Mouse (Mus musculus): ENCODE measurements around the gene Lect2.

Lect2 gene

GRCm38 (mm10) chr13:56548401-56548800 is at the start of gene Lect2:
TSS of gene Lect2 (minus strand) at chr13:56548502.
- DNase-seq (ENCODE audit: low read depth, low spot score), result no peak

DNA sequence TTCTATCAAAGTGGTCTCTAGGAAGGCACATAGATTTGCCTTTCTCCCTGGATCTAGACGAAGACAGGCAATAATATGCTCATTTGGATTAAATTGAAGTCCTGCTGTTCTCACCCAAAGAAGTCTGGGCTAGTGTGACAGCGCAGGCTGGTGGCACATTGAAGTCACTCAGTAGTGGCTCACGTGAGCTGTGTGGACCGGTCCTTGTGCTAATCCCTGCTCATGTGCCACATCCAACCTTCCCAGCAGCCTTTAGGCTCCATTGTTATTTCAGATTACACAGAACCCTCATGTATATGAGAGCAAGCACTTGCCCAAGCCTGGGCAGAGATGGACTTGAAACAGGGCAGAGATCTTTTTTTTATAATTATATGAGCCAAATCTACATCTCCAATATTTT is 49.0 kb upstream of the Lect2 start:
- no peak for DNase-seq (ENCODE audit: low read depth, low spot score)

DNA sequence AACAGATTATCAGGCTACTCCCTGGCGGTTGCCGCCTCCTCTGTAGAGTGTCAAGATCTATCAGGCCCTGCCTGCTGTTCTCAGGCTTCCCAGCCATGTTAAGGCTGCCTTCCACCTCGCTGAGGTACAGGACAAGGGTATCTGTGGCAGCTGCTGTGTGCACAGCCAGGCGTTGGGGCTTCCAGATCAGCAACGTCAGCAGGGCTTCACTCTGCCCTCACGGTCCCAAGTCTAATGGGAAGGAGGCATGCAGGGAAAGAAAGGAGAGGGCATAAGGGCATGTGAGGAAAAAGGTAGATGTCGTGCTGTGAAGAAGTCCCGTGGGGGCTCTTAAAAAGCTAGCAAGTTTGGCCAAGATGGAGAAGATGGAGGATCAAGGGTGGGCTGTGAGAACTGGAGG is 46.9 kb upstream of the Lect2 start:
- DNase-seq (ENCODE audit: low read depth, low spot score), result no peak

DNA sequence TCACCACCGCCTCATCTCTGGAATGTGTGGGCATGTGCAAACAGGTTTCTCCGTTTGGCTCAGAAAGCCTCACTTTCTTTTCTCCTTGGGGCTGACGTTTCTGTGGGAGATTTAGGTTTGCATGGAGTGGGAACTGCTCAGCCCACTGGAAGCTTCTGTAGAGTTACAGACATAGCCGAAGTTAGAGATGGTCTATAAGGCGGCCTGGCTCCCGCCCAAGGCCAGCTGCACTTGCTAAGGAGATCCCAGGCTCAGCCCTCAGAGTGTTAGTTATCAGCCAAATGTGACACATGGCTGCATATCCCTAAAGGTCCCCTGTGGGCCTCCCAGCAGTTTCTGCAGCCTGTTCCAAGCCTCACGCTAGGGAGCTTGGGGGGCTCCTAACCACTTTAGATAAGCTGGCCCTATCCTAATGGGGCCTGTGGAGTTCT is 45.7 kb upstream of the Lect2 start:
- no peak for DNase-seq (ENCODE audit: low read depth, low spot score)

GRCm38 (mm10) chr13:56593196-56593595 is 44.9 kb upstream of the Lect2 start:
- DNase-seq (ENCODE audit: low read depth, low spot score), result no peak

- DNase-seq (ENCODE audit: low read depth, low spot score), result no peak
Observed at GRCm38 (mm10) chr13:56591939-56592338, 43.6 kb upstream of the Lect2 start.

- DNase-seq (ENCODE audit: low read depth, low spot score), result no peak
Observed at GRCm38 (mm10) chr13:56591191-56591590, 42.9 kb upstream of the Lect2 start.

DNA sequence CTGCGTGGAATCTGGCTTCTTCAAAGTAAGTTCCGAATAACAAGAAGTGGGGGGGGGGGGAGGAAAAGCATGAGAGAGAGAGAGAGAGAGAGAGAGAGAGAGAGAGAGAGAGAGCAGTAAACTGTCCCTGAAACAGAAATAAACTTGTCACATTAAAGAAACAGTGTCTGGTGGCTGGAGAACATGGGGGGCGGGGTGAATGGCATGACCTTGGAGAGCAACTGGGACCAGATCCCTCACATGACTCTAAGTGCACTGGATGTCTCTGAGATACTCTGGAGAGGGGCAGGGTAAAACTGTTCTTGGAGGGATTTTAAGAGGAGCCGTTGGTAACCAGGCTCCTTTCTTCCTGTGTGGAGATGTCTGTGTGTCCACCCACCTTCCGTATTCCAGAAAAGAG is 41.9 kb upstream of the Lect2 start:
- no peak for DNase-seq (ENCODE audit: low read depth, low spot score)

DNA sequence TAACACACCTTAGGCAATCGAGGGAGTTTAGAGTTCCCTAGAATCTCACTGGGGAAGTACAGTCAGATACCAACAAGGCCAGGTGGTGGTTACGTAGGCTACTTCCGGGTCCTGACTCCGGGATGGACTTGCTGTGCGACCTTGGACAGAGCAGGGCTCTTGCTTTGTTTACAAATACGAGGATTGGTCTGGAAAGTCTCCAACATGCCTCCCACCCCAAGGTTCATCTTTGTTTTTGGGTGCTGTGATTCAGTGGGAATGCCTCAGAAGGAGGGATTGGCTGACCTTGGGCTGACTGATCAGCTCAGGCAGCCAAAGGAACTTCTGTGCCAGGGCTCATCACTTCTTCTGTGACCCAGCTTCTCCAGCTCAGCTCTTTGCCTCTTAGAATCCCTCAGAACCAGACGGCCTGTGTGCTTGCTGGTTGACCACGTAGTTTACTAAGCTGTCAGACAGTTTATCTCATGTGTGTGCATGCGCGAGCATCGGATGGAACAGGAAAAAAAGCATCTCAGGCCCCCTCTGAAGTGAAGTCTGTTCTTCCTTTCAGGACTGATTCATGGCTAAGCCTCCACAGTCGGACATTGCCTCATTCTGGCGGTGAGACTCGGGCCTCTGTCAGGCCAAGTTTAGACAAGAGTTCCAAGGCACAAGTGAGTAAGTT is 40.3 kb upstream of the Lect2 start:
- no peak for DNase-seq (ENCODE audit: low read depth, low spot score)

- DNase-seq (ENCODE audit: low read depth, low spot score), result no peak
Observed at GRCm38 (mm10) chr13:56586046-56586445, 37.7 kb upstream of the Lect2 start.

DNA sequence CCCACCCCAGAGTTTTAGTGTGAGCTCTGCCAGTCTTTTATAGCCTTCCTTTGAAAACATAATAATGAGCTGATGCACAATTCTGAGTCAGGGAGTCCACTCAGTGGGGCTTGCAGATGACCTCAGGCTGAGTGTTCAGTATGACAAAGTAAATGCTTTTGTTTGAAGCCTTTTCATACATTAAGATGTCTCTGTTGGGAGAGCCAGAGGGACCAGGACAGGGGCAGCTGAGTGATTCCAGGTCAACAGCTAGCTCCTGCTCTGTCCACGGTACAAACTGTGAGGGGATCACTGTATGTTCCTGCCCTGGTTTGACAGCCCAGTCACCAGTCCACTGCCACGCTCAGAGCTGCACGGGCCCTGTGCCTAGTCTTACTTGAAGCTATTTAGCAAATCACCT is 34.4 kb upstream of the Lect2 start:
- DNase-seq (ENCODE audit: low read depth, low spot score), result no peak

- no peak for DNase-seq (ENCODE audit: low read depth, low spot score)
Observed at GRCm38 (mm10) chr13:56581961-56582434, 33.7 kb upstream of the Lect2 start.

DNA sequence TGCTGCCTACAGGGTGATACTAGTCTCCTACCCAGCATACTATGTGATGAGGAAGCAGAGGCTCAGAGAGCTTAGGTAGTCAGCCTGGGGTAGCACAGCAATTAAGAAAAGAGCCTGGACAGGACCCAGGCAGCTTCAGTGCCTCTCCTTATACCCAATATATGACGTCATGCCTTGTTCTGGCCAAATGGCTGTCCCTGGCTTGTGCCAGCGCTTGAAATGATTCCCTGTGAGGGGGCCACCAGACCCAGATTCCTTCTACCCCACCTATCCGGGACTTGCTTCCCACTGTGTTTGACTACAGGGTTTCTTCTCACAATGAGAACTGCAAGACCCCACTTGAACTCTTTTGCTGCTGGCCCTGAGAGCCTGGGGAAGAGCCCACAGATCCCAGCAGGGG is 33.2 kb upstream of the Lect2 start:
- no peak for DNase-seq (ENCODE audit: low read depth, low spot score)

DNA sequence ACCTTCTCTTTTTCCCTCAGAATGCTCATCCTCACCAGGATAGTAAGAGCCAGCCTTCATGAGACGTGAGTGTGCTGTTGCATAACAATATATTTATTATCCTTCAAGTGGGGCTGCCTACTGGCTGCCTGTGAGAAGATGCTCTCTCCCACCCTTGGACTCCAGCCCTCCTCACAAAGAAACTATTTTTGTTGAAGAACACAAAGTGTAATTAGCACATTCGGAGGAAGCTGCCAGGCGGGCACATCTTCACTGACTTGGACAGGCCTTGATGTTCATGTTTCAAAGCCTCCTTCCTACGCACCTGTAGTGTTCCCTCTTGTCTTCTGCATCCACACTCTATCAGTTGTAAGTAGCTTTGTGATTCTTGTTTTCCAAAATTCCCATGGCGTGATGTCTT is 32.1 kb upstream of the Lect2 start:
- no peak for DNase-seq (ENCODE audit: low read depth, low spot score)

DNA sequence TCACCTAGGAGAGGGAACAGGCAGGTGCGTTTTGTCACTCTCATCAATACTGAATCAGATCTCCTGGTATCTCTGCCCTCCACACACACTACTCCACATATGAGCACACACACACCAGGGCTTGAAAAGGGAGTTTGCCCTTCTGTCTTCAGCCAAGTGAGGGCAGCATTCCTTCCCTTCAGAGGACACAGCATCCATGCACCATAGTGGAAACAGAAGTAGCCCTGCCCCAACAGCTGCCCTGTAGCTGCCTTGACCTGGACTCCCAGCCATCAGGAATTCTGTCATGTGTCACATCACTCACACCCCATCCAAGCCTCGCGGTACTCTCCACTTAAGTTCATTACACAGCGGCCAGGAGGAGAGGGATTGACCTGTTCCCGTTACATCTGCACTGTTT is 29.8 kb upstream of the Lect2 start:
- DNase-seq (ENCODE audit: low read depth, low spot score), result no peak

- no peak for DNase-seq (ENCODE audit: low read depth, low spot score)
Observed at GRCm38 (mm10) chr13:56575701-56576321, 27.5 kb upstream of the Lect2 start.

DNA sequence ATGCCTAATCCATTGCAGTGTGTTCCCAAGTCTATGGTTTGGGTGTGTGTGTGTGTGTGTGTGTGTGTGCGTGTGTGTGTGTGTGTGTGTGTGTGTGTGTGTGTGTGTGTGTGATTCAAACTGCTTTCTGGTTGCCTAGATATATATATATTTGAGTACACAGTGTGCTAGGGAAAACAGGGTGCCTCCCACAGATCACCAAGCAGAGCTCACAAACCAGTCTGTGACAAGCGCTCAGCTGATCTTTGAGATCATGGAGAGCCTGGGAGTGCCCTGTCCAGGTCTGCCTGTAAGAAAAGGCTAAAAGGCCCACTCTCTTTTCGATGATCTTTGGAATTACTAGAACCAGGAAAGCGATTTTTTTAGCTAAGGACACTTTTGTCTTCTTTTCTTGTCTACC is 26.8 kb upstream of the Lect2 start:
- DNase-seq (ENCODE audit: low read depth, low spot score), result no peak

- DNase-seq (ENCODE audit: low read depth, low spot score), result no peak
Observed at GRCm38 (mm10) chr13:56571645-56572044, 23.3 kb upstream of the Lect2 start.

DNA sequence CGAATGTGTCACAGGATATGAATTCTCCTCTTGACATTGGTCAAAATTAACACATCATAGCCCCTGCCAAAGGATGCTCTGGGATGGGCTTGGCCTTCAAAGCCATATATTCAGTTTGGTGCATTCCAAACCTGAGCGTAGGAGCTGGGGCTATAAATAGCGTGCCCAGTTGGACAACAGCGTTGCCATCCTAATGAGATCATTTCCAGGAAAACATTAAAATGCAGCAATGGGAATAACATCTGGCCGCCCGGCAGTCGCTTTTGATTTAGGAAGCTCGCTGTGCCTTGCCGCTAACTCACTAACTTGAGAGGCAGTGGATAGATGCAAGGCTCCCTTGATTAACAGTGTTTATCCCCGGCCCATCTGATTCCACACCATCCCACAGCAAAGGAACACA is 18.0 kb upstream of the Lect2 start:
- DNase-seq (ENCODE audit: low read depth, low spot score), result no peak

- DNase-seq (ENCODE audit: low read depth, low spot score), result no peak
Observed at GRCm38 (mm10) chr13:56563075-56563474, 14.8 kb upstream of the Lect2 start.

DNA sequence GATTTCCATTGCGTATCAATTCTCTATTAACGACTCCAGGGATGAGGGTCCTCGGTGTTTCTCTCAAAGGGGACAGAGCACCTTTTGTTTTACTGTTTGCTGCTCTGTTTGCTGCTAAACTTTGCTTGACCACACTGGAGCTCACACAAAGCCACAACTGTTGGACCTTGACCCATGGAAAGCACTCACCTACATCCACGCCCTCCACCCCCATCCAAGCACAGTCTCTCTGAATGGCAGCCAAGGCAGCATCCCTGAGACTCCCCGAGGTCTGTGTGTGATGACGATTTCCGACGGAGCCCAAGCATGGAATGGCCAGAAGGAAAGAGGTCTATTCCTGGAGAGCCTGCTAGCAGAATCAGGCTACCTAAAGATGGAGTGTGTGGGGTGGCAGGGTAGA is 12.8 kb upstream of the Lect2 start:
- no peak for DNase-seq (ENCODE audit: low read depth, low spot score)

DNA sequence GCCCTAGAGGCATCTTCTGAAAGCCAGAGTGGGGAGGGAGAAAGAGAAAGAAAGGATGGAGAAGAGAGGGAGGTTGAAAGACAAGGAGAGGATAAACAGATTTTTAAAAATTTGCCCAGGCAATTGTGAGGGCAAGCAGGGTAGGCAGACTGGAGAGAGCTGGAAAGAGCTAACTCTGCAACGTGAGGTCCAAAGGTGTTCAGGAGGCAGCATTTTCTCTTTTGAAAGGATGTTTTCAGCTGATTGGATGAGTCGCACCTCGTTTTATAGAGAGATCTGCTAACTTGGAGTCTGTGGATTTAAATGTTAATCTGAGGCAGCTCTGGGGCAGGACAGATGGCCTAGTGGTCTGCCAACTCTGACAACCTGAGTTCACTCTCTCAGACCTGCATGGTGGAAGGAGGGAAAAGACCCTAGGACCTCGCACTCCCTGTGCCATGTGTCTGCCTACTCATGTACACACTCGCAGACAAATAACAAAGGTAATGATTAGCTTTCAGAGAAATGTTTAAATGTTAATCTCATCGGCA is 11.6 kb upstream of the Lect2 start:
- DNase-seq (ENCODE audit: low read depth, low spot score), result no peak

- DNase-seq (ENCODE audit: low read depth, low spot score), result no peak
Observed at GRCm38 (mm10) chr13:56558811-56559210, 10.5 kb upstream of the Lect2 start.
